Mouse (Mus musculus) stomach, postnatal 0 days (tissue): Measurements from ENCODE around the gene Tbata. TPM values are rescaled to one million over a fixed set of nuclear protein-coding genes. Genes with fewer than 3 reads are reported as not detected.

Experiments
- ATAC-seq: fragments of 200-750 bp; cut with Nextera tagmentation; 2 replicates; pipeline ENCODE4 v1.8.0; 2017; ENCODE audit not compliant: low FRiP score, low TSS enrichment
- DNase-seq: peaks from one replicate; pipeline ENCODE4 v3.0.0-alpha.2; 2016; ENCODE audit warnings: low spot score
- H3K27ac ChIP-seq: fragments of 300-500 bp; sonication (generic); replicated peaks from 2 replicates; pipeline ENCODE4 v1.5.1; 2014; ENCODE audit warnings: mild to moderate bottlenecking, control low read depth
- H3K27me3 ChIP-seq: fragments of 300-500 bp; sonication (generic); 2 replicates; pipeline ENCODE4 v1.6.1; 2014; ENCODE audit warnings: low read length; ENCODE audit not compliant: control insufficient read depth, insufficient read depth
- H3K36me3 ChIP-seq: fragments of 300-500 bp; sonication (generic); 2 replicates; pipeline ENCODE4 v1.6.1; 2014; ENCODE audit warnings: low read length, mixed read lengths; ENCODE audit not compliant: control insufficient read depth, insufficient read depth
- H3K4me1 ChIP-seq: fragments of 300-500 bp; sonication (generic); replicated peaks from 2 replicates; pipeline ENCODE4 v1.6.1; 2014; ENCODE audit warnings: antibody characterized with exemption; ENCODE audit not compliant: control insufficient read depth, insufficient read depth
- H3K4me2 ChIP-seq: fragments of 300-500 bp; sonication (generic); replicated peaks from 2 replicates; pipeline ENCODE4 v1.6.1; 2014; ENCODE audit warnings: low read depth, mild to moderate bottlenecking, control low read depth, moderate library complexity
- H3K4me3 ChIP-seq: fragments of 300-500 bp; sonication (generic); 2 replicates; pipeline ENCODE4 v1.5.1; 2014; ENCODE audit warnings: low read depth, low read length, control low read depth
- H3K9ac ChIP-seq: fragments of 300-500 bp; sonication (generic); 2 replicates; pipeline ENCODE4 v1.6.1; 2014; ENCODE audit warnings: mild to moderate bottlenecking, low read length, control low read depth, mixed read lengths
- H3K9me3 ChIP-seq: fragments of 300-500 bp; sonication (generic); 2 replicates; pipeline ENCODE4 v1.6.1; 2016; ENCODE audit warnings: low read length; ENCODE audit not compliant: control insufficient read depth
- CTCF ChIP-seq: IDR thresholded peaks from 2 replicates; pipeline ENCODE4 v1.5.1; 2016; ENCODE audit warnings: antibody characterized with exemption, low read depth, mild to moderate bottlenecking, moderate library complexity
- EP300 ChIP-seq: optimal IDR thresholded peaks from 2 replicates; pipeline ENCODE3; 2016; ENCODE audit warnings: antibody characterized with exemption
- WGBS: fragments of 180-500 bp; shearing (Covaris S2); extraction: QIAGEN DNeasy Blood & Tissue Kit; methylation state at CpG from one replicate; pipeline ENCODE4 v1.1.7; 2014; 5-methylcytosine and 5-hydroxymethylcytosine counted together
- polyA plus RNA-seq: library from polyadenylated mRNA; unstranded; fragments of >200 nt; fragmentation: Nextera tagmentation; extraction: Ambion mirVana; gene quantifications from 2 replicates; pipeline ENCODE4 v1.2.1, GENCODE M21; 2015

Gene Tbata
- polyA plus RNA-seq, 1 experiment from 2014 or later: 0.29 TPM

DNA sequence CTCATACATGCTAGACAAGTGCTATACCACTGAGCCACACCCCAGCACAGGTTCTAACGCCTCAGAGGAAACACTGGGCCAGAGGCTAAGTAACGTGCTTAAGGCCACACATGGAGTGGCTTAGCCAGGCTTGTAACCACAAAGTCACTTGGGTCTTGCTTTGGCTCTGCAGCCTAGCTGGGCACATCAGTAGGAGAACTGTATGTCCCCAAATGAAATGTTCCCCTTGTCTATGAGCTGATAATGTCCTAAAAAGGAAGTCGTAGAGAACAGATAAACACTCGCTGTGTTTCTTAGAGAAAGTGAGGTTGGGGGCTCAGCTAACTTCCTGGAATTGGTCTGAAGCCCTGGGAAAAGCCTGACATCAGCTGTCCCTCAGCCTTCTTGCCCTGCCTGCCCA, 44.4 kb downstream of the Tbata start:
- no peaks in the 10 kb centered on the region for H3K36me3 ChIP-seq
- TF ChIP-seq EP300 (no peak), CTCF (no peak)
- peak; percentile 27; the same call in 1 of the 2 replicates for ATAC-seq
- no peaks in the 10 kb centered on the region for H3K27me3 ChIP-seq
- no peak overlapping the region for H3K27ac ChIP-seq
- H3K9me3 ChIP-seq: no peaks in the 10 kb centered on the region
- H3K4me1 ChIP-seq: no peaks in the 10 kb centered on the region
- H3K4me2 ChIP-seq: no peak overlapping the region
- DNase-seq: no peak
- WGBS: 40% methylated on average over 4 of the region's 4 CpGs
- no peak overlapping the region for H3K9ac ChIP-seq
- H3K4me3 ChIP-seq: no peak overlapping the region

DNA sequence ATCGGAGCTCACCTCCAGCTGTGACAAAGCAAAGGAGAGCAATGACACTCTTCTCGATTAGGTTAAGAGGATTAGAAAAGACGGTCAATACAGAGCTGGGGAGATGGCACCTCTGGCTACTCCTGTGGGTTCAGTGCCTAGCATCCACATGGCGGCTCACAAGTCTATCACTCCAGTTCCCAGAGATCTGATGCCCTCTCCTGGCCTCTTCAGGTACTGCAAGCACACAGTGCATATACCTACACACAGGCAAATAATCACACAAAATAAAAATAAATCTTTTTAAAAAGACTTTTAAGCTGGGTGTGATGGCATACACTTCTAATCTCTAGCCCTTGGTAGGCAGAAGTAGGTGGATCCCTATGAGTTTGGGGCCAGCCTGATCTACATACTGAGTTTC, 47.6 kb downstream of the Tbata start:
- WGBS: 94% methylated on average over 4 of the region's 4 CpGs

DNA sequence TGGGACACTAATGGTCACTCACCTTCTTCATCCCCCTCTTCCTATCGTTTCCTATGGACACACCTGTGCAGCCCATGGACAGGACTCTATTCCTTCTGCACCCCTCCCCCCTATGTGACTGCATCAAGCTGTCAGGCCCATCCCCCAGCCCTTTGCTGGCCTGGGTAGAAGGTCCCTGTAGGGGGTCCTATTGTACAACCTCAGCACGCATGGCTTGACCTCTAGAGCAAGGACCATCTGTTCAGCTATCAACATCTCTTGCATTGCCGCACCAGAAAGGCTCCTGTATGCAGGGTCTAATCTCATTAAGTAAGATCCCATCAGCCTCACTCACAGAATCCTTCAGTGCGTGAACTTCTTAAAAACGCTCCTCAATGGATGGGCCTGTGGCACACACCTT, 53.9 kb downstream of the Tbata start:
- no peak overlapping the region for H3K4me2 ChIP-seq
- H3K36me3 ChIP-seq: no peaks in the 10 kb centered on the region
- 75% methylated on average over 5 of the region's 5 CpGs for WGBS
- H3K27me3 ChIP-seq: no peaks in the 10 kb centered on the region
- H3K27ac ChIP-seq: no peak overlapping the region
- H3K9me3 ChIP-seq: no peaks in the 10 kb centered on the region
- no peak for TF ChIP-seq EP300
- no peak for TF ChIP-seq CTCF
- H3K4me1 ChIP-seq: no peaks in the 10 kb centered on the region
- no peak overlapping the region for H3K4me3 ChIP-seq
- no peak overlapping the region for H3K9ac ChIP-seq
- DNase-seq (no peak), ATAC-seq (no peak)

More for the DNA sequence above, 47.6 kb downstream of the Tbata start:
- no peak overlapping the region for H3K9ac ChIP-seq
- no peaks in the 10 kb centered on the region for H3K4me1 ChIP-seq
- no peak overlapping the region for H3K27ac ChIP-seq
- no peaks in the 10 kb centered on the region for H3K27me3 ChIP-seq
- DNase-seq (no peak), ATAC-seq (no peak)
- no peak overlapping the region for H3K4me2 ChIP-seq
- TF ChIP-seq CTCF (peak; percentile 30; the same call in 1 of the 2 replicates), EP300 (no peak)
- no peak overlapping the region for H3K4me3 ChIP-seq
- no peaks in the 10 kb centered on the region for H3K36me3 ChIP-seq
- H3K9me3 ChIP-seq: no peaks in the 10 kb centered on the region

DNA sequence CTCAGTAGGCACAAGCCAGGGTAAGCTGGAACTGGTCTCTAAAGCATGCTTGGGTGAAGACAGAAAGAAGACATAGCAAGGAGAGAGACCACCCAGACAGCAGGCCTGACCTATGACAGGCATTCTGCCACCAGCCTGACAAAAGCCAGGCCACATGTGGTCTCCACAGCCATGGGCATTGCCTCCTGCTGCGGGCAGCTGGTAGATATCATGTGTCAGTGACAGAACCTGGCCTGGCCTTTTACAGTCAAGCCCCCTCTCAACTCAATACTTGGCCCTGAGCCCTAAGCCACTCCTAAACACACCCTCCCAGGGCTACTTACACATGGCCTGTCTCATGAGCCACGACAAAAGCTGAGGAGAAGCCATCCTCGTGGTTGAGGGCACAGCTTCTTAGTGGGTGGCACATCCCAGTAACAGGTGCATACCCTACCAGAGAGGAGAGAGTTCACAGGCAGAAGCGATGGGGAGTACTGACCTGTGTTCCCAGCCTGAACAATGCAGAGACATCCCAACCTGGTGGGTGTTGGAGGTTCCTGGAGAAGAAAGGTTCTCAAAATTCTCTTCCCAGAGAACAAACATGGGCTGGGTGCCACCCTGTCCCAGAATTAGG, 55.1 kb downstream of the Tbata start:
- TF ChIP-seq CTCF (no peak), EP300 (no peak)
- ATAC-seq: peak; percentile 58; the same call in 1 of the 2 replicates
- Histone ChIP-seq H3K27me3 (no peaks in the 10 kb centered on the region), H3K9ac (no peak overlapping the region), H3K36me3 (no peaks in the 10 kb centered on the region), H3K27ac (no peak overlapping the region), H3K4me3 (no peak overlapping the region), H3K9me3 (no peaks in the 10 kb centered on the region), H3K4me2 (no peak overlapping the region), H3K4me1 (no peaks in the 10 kb centered on the region)
- DNase-seq: no peak
- 38% methylated on average over 4 of the region's 4 CpGs for WGBS

DNA sequence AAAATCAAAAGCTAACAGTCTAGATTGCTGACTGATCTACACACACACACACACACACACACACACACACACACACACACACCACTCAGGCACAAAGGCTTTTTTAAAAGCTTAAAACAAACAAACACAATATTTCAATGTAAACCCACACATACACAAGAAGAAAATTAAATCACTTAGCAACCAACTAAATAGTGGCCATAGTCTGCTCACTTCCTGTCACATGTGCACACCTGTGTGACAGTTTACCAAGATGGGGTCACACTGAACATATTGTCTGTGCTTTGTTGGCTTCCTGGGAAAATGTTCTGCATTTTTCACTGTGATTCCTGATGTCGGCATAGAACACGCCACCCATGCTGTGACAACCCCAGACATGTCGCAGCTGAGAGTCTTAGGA, 60.0 kb downstream of the Tbata start:
- Histone ChIP-seq H3K4me1 (no peaks in the 10 kb centered on the region), H3K9me3 (no peaks in the 10 kb centered on the region), H3K4me2 (no peak overlapping the region), H3K4me3 (no peak overlapping the region), H3K27ac (no peak overlapping the region), H3K27me3 (no peaks in the 10 kb centered on the region), H3K9ac (no peak overlapping the region), H3K36me3 (no peaks in the 10 kb centered on the region)
- ATAC-seq (no peak), DNase-seq (no peak)
- no peak for TF ChIP-seq EP300
- WGBS: 78% methylated on average over 3 of the region's 3 CpGs

DNA sequence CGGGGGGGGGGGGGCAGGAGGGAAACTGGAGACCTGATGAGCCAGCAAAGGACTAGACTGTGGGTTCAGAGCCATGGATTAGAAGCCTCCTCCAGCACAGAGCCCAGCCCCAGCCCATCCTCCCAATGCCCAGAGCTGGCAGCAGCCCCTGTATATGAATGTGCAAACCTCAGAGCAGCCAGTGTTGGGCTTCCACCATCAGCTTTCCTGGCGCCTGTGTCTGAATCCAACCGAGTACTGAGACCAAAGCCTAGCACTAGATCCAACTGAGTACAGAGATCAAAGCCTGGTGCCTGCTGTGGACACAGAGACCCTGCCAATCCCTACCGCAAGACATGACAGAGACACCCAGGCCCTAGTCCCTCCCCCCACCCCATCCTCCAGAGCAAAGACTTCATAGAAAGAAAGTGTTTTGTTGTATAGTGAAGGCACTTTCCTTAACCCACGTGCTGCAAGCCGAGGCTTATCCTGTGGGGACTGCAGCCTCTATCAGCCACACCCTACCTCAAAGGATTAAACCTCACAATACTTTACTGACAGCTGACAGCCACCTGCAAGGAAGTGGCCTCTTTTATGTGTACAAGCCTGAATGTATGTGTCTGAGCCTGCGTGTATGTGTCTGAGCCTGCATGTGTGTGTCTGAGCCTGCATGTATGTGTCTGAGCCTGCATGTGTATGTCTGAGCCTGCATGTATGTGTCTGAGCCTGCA, 61.3 kb downstream of the Tbata start:
- no peak for DNase-seq

More for the DNA sequence above, 61.3 kb downstream of the Tbata start:
- H3K4me1 ChIP-seq: 0 out of 2 replicates have a peak, but pooled peaks cover 3% of the 10 kb centered on the region
- H3K4me3 ChIP-seq: no peak overlapping the region
- no peak overlapping the region for H3K9ac ChIP-seq
- H3K9me3 ChIP-seq: no peaks in the 10 kb centered on the region
- TF ChIP-seq CTCF: no peak
- TF ChIP-seq EP300: no peak
- peak overlapping the region; percentile 53; the same call in 1 of the 2 replicates for H3K27ac ChIP-seq
- H3K4me2 ChIP-seq: no peak overlapping the region
- WGBS: 36% methylated on average over 7 of the region's 7 CpGs
- no peaks in the 10 kb centered on the region for H3K27me3 ChIP-seq
- ATAC-seq: peak; percentile 56; the same call in 1 of the 2 replicates
- H3K36me3 ChIP-seq: no peaks in the 10 kb centered on the region
